Mouse (Mus musculus) lung, embryonic 16.5 days (tissue): Measurements from ENCODE around the gene Lce1j. TPM values are rescaled to one million over a fixed set of nuclear protein-coding genes. Genes with fewer than 3 reads are reported as not detected.

Source experiments
- ATAC-seq: fragments of 200-750 bp; cut with Nextera tagmentation; 2 replicates; pipeline ENCODE4 v1.8.0; 2017; ENCODE audit warnings: low read depth, mild to moderate bottlenecking, moderate library complexity
- H3K27ac ChIP-seq: fragments of 300-500 bp; sonication (generic); 2 replicates; pipeline ENCODE4 v1.5.1; 2014; ENCODE audit warnings: mild to moderate bottlenecking, control low read depth, low read length
- H3K27me3 ChIP-seq: fragments of 300-500 bp; sonication (generic); 2 replicates; pipeline ENCODE4 v1.6.1; 2014; ENCODE audit warnings: low read depth, low read length, mixed read lengths; ENCODE audit not compliant: control insufficient read depth, insufficient read depth
- H3K36me3 ChIP-seq: fragments of 300-500 bp; sonication (generic); 2 replicates; pipeline ENCODE4 v1.6.1; 2014; ENCODE audit warnings: low read length; ENCODE audit not compliant: control insufficient read depth, insufficient read depth
- H3K4me1 ChIP-seq: fragments of 300-500 bp; sonication (generic); replicated peaks from 2 replicates; pipeline ENCODE4 v1.6.1; 2014; ENCODE audit warnings: low read length, mixed read lengths; ENCODE audit not compliant: control insufficient read depth, insufficient read depth
- H3K4me2 ChIP-seq: fragments of 300-500 bp; sonication (generic); 2 replicates; pipeline ENCODE4 v1.6.1; 2014; ENCODE audit warnings: low read depth, low read length, control low read depth
- H3K4me3 ChIP-seq: fragments of 300-500 bp; sonication (generic); 2 replicates; pipeline ENCODE4 v1.5.1; 2014; ENCODE audit warnings: mild to moderate bottlenecking, low read length, control low read depth
- H3K9ac ChIP-seq: fragments of 300-500 bp; sonication (generic); 2 replicates; pipeline ENCODE4 v1.6.1; 2014; ENCODE audit warnings: low read length, control low read depth
- H3K9me3 ChIP-seq: fragments of 300-500 bp; sonication (generic); 2 replicates; pipeline ENCODE4 v1.6.1; 2016; ENCODE audit warnings: low read length; ENCODE audit not compliant: control insufficient read depth
- WGBS: fragments of 180-500 bp; shearing (Covaris S2); extraction: QIAGEN DNeasy Blood & Tissue Kit; methylation state at CpG from one replicate; pipeline ENCODE4 v1.1.7; 2014; 5-methylcytosine and 5-hydroxymethylcytosine counted together
- polyA plus RNA-seq: library from polyadenylated mRNA; unstranded; fragments of >200 nt; fragmentation: Nextera tagmentation; extraction: Ambion mirVana; gene quantifications from 2 replicates; pipeline ENCODE4 v1.2.1, GENCODE M21; 2015

The Lce1j gene
- polyA plus RNA-seq, 1 experiment from 2014 or later, result not detected

DNA sequence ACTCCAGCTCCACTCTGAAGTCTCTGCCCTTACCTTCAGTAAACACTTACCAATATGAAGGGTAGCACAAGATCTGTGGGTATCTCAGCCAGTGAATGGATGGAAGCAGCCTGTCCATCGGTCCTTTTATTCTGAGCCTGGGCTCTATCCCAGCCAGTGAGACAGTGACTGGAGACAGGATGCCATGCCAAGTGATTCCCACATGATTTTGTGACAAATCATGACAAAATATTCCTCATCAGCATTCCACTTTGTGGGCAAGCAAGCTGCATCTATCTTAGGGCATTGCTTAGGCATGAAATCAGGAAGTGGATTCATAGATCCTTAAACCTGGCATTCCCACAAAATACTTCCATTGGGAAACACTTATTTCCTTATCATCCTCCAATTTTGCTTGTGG, 38.1 kb downstream of the Lce1j start, which contains the start of gene Lce1g:
Lce1g (minus strand) TSS at position 101 of the 400 bp plus-strand sequence.
- Histone ChIP-seq H3K4me2 (no peak within 1 kb of the TSS), H3K36me3 (no peaks in the 10 kb centered on the region), H3K4me3 (no peak within 1 kb of the TSS), H3K27me3 (no peaks in the 10 kb centered on the region), H3K9me3 (no peaks in the 10 kb centered on the region), H3K27ac (no peak within 1 kb of the TSS), H3K9ac (no peak within 1 kb of the TSS), H3K4me1 (no peaks in the 10 kb centered on the region)
- WGBS, result 68% methylated on average over 1 of the region's 1 CpGs
- ATAC-seq, result no peak

DNA sequence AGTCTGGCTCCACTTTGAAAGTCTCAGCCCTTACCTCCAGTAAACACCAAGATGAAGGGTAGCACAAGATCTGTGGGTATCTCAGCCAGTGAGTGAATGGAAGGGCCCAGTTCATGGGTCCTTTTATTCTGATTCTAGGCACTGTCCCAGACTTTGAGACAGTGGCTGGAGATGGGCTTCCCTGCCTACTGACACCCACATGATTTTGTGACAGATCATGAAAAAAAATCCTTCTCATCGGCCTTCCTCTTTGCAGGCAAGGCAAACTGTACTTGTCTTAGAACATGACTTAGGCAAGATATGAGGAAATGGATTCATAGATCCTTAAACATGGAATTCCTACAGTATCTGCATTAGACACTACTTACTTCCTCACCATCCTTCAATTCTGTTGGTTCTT, 51.3 kb downstream of the Lce1j start, which contains the start of gene Gm38119:
Gm38119 (minus strand) TSS at position 101 of the 400 bp plus-strand sequence.
- Histone ChIP-seq H3K27ac (no peak within 1 kb of the TSS), H3K9ac (no peak within 1 kb of the TSS), H3K36me3 (no peaks in the 10 kb centered on the region), H3K4me3 (no peak within 1 kb of the TSS), H3K4me2 (no peak within 1 kb of the TSS), H3K9me3 (no peaks in the 10 kb centered on the region), H3K4me1 (no peaks in the 10 kb centered on the region), H3K27me3 (no peaks in the 10 kb centered on the region)
- WGBS, result 62% methylated on average over 1 of the region's 1 CpGs
- no peak for ATAC-seq

Other genes starting within 250 kb of the Lce1j start
- 0.64 TPM in 1 of 2 replicates, not detected in the other for gene Ivl, start 216.8 kb downstream of the Lce1j start, polyA plus RNA-seq
- gene Smcp, start 201.5 kb downstream of the Lce1j start, polyA plus RNA-seq, result not detected in 2 replicates
- not detected in 2 replicates for gene 2210017I01Rik, start 183.0 kb downstream of the Lce1j start, polyA plus RNA-seq
- not detected in 2 replicates for gene Lce6a, start 168.9 kb downstream of the Lce1j start, polyA plus RNA-seq
- 0.31 TPM in 1 of 2 replicates, not detected in the other for gene Lce1a1, start 142.2 kb downstream of the Lce1j start, polyA plus RNA-seq
- gene Lce1b, start 133.6 kb downstream of the Lce1j start, polyA plus RNA-seq, result not detected in 2 replicates
- not detected in 2 replicates for gene Lce1a2, start 120.2 kb downstream of the Lce1j start, polyA plus RNA-seq
- gene Lce1c, start 111.3 kb downstream of the Lce1j start, polyA plus RNA-seq, result not detected in 2 replicates
- gene Lce1d, start 103.3 kb downstream of the Lce1j start, polyA plus RNA-seq, result not detected in 2 replicates
- not detected in 2 replicates for gene Lce1e, start 81.4 kb downstream of the Lce1j start, polyA plus RNA-seq
- not detected in 2 replicates for gene Lce1f, start 70.2 kb downstream of the Lce1j start, polyA plus RNA-seq
- gene Gm38119, start 51.4 kb downstream of the Lce1j start, polyA plus RNA-seq, result not detected in 2 replicates
- gene Lce1g, start 38.2 kb downstream of the Lce1j start, polyA plus RNA-seq, result not detected in 2 replicates
- gene Lce1h, start 25.4 kb downstream of the Lce1j start, polyA plus RNA-seq, result not detected in 2 replicates
- not detected in 2 replicates for gene Lce1i, start 11.6 kb downstream of the Lce1j start, polyA plus RNA-seq
- not detected in 2 replicates for gene Lce1k, start 17.4 kb upstream of the Lce1j start, polyA plus RNA-seq
- gene Kprp, start 36.7 kb upstream of the Lce1j start, polyA plus RNA-seq, result not detected in 2 replicates
- gene Lce1l, start 60.8 kb upstream of the Lce1j start, polyA plus RNA-seq, result not detected in 2 replicates
- gene 2310050C09Rik, start 79.7 kb upstream of the Lce1j start, polyA plus RNA-seq, result not detected in 2 replicates
- not detected in 2 replicates for gene Lce3a, start 135.7 kb upstream of the Lce1j start, polyA plus RNA-seq
- gene Lce3b, start 142.5 kb upstream of the Lce1j start, polyA plus RNA-seq, result not detected in 2 replicates
- not detected in 2 replicates for gene Lce3c, start 154.0 kb upstream of the Lce1j start, polyA plus RNA-seq
- gene Lce3d, start 166.9 kb upstream of the Lce1j start, polyA plus RNA-seq, result not detected in 2 replicates
- not detected in 2 replicates for gene Lce3e, start 176.5 kb upstream of the Lce1j start, polyA plus RNA-seq
- 0.70 TPM in 1 of 2 replicates, not detected in the other for gene Lce3f, start 201.7 kb upstream of the Lce1j start, polyA plus RNA-seq
- 1.5 TPM in 1 of 2 replicates, not detected in the other for gene Crct1, start 225.2 kb upstream of the Lce1j start, polyA plus RNA-seq
- 0.58 TPM in 1 of 2 replicates, not detected in the other for gene Lce1m, start 228.5 kb upstream of the Lce1j start, polyA plus RNA-seq